Mouse (Mus musculus) MEL (cell line): ENCODE data around the gene Slc4a8. TPM values are rescaled to one million over a fixed set of nuclear protein-coding genes. Genes with fewer than 3 reads are reported as not detected.

Experiments
- DNase-seq: peaks from one replicate; pipeline ENCODE4 v3.0.0; 2011; ENCODE audit warnings: low read depth, low spot score
- H3K27ac ChIP-seq: 2 replicates; pipeline ENCODE4 v1.5.1; 2012; ENCODE audit warnings: low read depth, mild to moderate bottlenecking, control low read depth, low read length, moderate library complexity; ENCODE audit not compliant: control insufficient read depth
- H3K27me3 ChIP-seq, 2 experiments: fragments of 150-350 bp in 1 of 2; sonication (generic) in 1 of 2; 2 replicates each; pipeline ENCODE4 v1.6.1; 2012; ENCODE audit warnings: low read length in 2 of 2, mild to moderate bottlenecking in 2 of 2, improper control_type of control experiment in 1 of 2, moderate library complexity in 1 of 2; ENCODE audit not compliant: insufficient read depth in 2 of 2, control insufficient read depth in 1 of 2
- H3K36me3 ChIP-seq, 2 experiments: 2 replicates each; pipeline ENCODE4 v1.6.1; 2012 to 2014; ENCODE audit warnings: low read length in 2 of 2, improper control_type of control experiment in 1 of 2, inconsistent platforms in 1 of 2, mild to moderate bottlenecking in 1 of 2; ENCODE audit not compliant: insufficient read depth in 2 of 2, control insufficient read depth in 1 of 2
- H3K4me1 ChIP-seq, 2 experiments: fragments of 150-350 bp in 1 of 2; sonication (generic) in 1 of 2; 2 replicates each; pipeline ENCODE4 v1.6.1; 2012; ENCODE audit warnings: low read length in 2 of 2, improper control_type of control experiment in 1 of 2, mild to moderate bottlenecking in 1 of 2; ENCODE audit not compliant: insufficient read depth in 2 of 2, control insufficient read depth in 1 of 2
- H3K4me3 ChIP-seq, 2 experiments: fragments of 150-350 bp in 1 of 2; sonication (generic) in 1 of 2; 2 replicates each; pipeline ENCODE4 v1.5.1; 2012; ENCODE audit warnings: low read depth in 2 of 2, low read length in 2 of 2, mild to moderate bottlenecking in 2 of 2, moderate library complexity in 2 of 2, control low read depth in 1 of 2, improper control_type of control experiment in 1 of 2; ENCODE audit not compliant: control insufficient read depth in 1 of 2, insufficient read depth in 1 of 2
- H3K79me2 ChIP-seq: 2 replicates; pipeline ENCODE4 v1.6.1; 2012; ENCODE audit warnings: mild to moderate bottlenecking, low read length, moderate library complexity; ENCODE audit not compliant: control insufficient read depth, poor library complexity, insufficient read depth
- H3K9ac ChIP-seq: 2 replicates; pipeline ENCODE4 v1.6.1; 2012; ENCODE audit warnings: low read depth, mild to moderate bottlenecking, control low read depth, low read length, moderate library complexity; ENCODE audit not compliant: control insufficient read depth, poor library complexity, severe bottlenecking
- H3K9me3 ChIP-seq: fragments of 150-350 bp; sonication (generic); replicated peaks from 2 replicates; pipeline ENCODE4 v1.6.1; 2012; ENCODE audit warnings: mild to moderate bottlenecking, low read length, improper control_type of control experiment, moderate library complexity; ENCODE audit not compliant: insufficient read depth
- BHLHE40 ChIP-seq: IDR thresholded peaks from 2 replicates; pipeline ENCODE4 v1.6.1; 2012; ENCODE audit warnings: low read depth, mild to moderate bottlenecking, inconsistent platforms, low read length, improper control_type of control experiment, borderline replicate concordance
- CHD2 ChIP-seq: IDR thresholded peaks from 2 replicates; pipeline ENCODE4 v1.6.1; 2011; ENCODE audit warnings: low read length, improper control_type of control experiment
- E2F4 ChIP-seq: IDR thresholded peaks from 2 replicates; pipeline ENCODE4 v1.6.1; 2011; ENCODE audit warnings: low read depth, low read length, improper control_type of control experiment, borderline replicate concordance
- ELF1 ChIP-seq: IDR thresholded peaks from 2 replicates; pipeline ENCODE4 v1.6.1; 2014; ENCODE audit warnings: low read depth, mild to moderate bottlenecking, inconsistent platforms, low read length, improper control_type of control experiment, moderate library complexity
- EP300 ChIP-seq, 2 experiments: IDR thresholded peaks; 2 replicates each; pipeline ENCODE4 v1.6.1; 2011; ENCODE audit warnings: improper control_type of control experiment in 2 of 2, low read length in 2 of 2, low read depth in 1 of 2, mild to moderate bottlenecking in 1 of 2
- GABPA ChIP-seq: IDR thresholded peaks from 2 replicates; pipeline ENCODE4 v1.6.1; 2012; ENCODE audit warnings: low read depth, mild to moderate bottlenecking, inconsistent platforms, low read length, improper control_type of control experiment, moderate library complexity
- GATA1 ChIP-seq: IDR thresholded peaks from 2 replicates; pipeline ENCODE4 v1.6.1; 2011; ENCODE audit warnings: low read depth, low read length, improper control_type of control experiment
- HCFC1 ChIP-seq: IDR thresholded peaks from 2 replicates; pipeline ENCODE4 v1.6.1; 2012; ENCODE audit warnings: low read depth, mild to moderate bottlenecking, inconsistent platforms, low read length, improper control_type of control experiment, moderate library complexity
- KAT2A ChIP-seq: conservative IDR thresholded peaks from 2 replicates; pipeline ENCODE4 v1.6.1; 2012; ENCODE audit warnings: low read depth, low read length, improper control_type of control experiment, inconsistent platforms
- MYB ChIP-seq: IDR thresholded peaks from 2 replicates; pipeline ENCODE4 v1.6.1; 2011; ENCODE audit warnings: mild to moderate bottlenecking, low read depth, low read length, improper control_type of control experiment
- NRF1 ChIP-seq: IDR thresholded peaks from 2 replicates; pipeline ENCODE4 v1.6.1; 2014; ENCODE audit warnings: low read depth, mild to moderate bottlenecking, inconsistent platforms, low read length, improper control_type of control experiment, moderate library complexity; ENCODE audit not compliant: poor library complexity, insufficient read depth, severe bottlenecking
- RCOR1 ChIP-seq: IDR thresholded peaks from 2 replicates; pipeline ENCODE4 v1.6.1; 2012; ENCODE audit warnings: low read depth, mild to moderate bottlenecking, inconsistent platforms, low read length, improper control_type of control experiment
- SIN3A ChIP-seq: IDR thresholded peaks from 2 replicates; pipeline ENCODE4 v1.6.1; 2012; ENCODE audit warnings: low read length, improper control_type of control experiment, inconsistent platforms
- SMC3 ChIP-seq: IDR thresholded peaks from 2 replicates; pipeline ENCODE4 v1.6.1; 2011; ENCODE audit warnings: low read depth, low read length, improper control_type of control experiment
- TAL1 ChIP-seq: IDR thresholded peaks from 2 replicates; pipeline ENCODE4 v1.6.1; 2012; ENCODE audit warnings: mild to moderate bottlenecking, inconsistent platforms, low read length, moderate library complexity, mixed read lengths
- TBP ChIP-seq: IDR thresholded peaks from 2 replicates; pipeline ENCODE4 v1.8.0; 2011; ENCODE audit warnings: low read depth, low read length, improper control_type of control experiment
- USF1 ChIP-seq: IDR thresholded peaks from 2 replicates; pipeline ENCODE4 v1.6.1; 2014; ENCODE audit warnings: low read depth, mild to moderate bottlenecking, inconsistent platforms, low read length, improper control_type of control experiment, moderate library complexity
- USF2 ChIP-seq, 2 experiments: IDR thresholded peaks; 2 replicates each; pipeline ENCODE4 v1.6.1; 2011 to 2012; ENCODE audit warnings: improper control_type of control experiment in 2 of 2, low read length in 2 of 2, borderline replicate concordance in 1 of 2, inconsistent platforms in 1 of 2, low read depth in 1 of 2, mild to moderate bottlenecking in 1 of 2; ENCODE audit not compliant: insufficient read depth in 1 of 2
- ZC3H11A ChIP-seq: IDR thresholded peaks from 2 replicates; pipeline ENCODE4 v1.6.1; 2012; ENCODE audit warnings: low read depth, mild to moderate bottlenecking, inconsistent platforms, low read length, improper control_type of control experiment
- ZMIZ1 ChIP-seq: IDR thresholded peaks from 2 replicates; pipeline ENCODE4 v1.6.1; 2012; ENCODE audit warnings: low read depth, mild to moderate bottlenecking, inconsistent platforms, low read length, improper control_type of control experiment, moderate library complexity
- ZNF384 ChIP-seq: IDR thresholded peaks from 2 replicates; pipeline ENCODE4 v1.6.1; 2012; ENCODE audit warnings: low read depth, mild to moderate bottlenecking, inconsistent platforms, low read length, improper control_type of control experiment
- polyA plus RNA-seq, 2 experiments: library from polyadenylated mRNA; stranded (reverse) in 1 of 2; unstranded in 1 of 2; fragments of >175 nt in 1 of 2; fragments of >200 nt in 1 of 2; gene quantifications; 2 replicates each; pipeline versions ENCODE4 v1.2.1 to v1.2.4; 2012; ENCODE audit warnings: low replicate concordance in 2 of 2, low read depth in 1 of 2; ENCODE audit not compliant: insufficient read length in 2 of 2, insufficient read depth in 1 of 2, missing spikeins in 1 of 2
- total RNA-seq: library from RNA; depleted of rRNA; stranded (reverse); fragments of 300-350 nt; gene quantifications from 2 replicates; pipeline ENCODE4 v1.2.3, GENCODE M21; 2012

Gene Slc4a8
- total and polyA plus RNA-seq, 3 experiments = 0.35 to 2.5 TPM; not detected in 1

GRCm38 (mm10) chr15:100764163-100764951 is 2.8 kb downstream of the Slc4a8 start:
- H3K36me3 ChIP-seq = peaks cover 0 to 6% of the 10 kb centered on the region in 2 experiments; a peak in 2 of 4 replicates
- H3K4me3 ChIP-seq = no peak overlapping the region
- no peak for TF ChIP-seq E2F4
- no peak for TF ChIP-seq ZMIZ1
- no peak for TF ChIP-seq GABPA
- no peak for TF ChIP-seq BHLHE40
- TF ChIP-seq NRF1 = no peak
- TF ChIP-seq SIN3A = no peak
- no peak for TF ChIP-seq KAT2A
- TF ChIP-seq RCOR1 = no peak
- no peak for TF ChIP-seq MYB
- TF ChIP-seq GATA1 = no peak
- no peak for TF ChIP-seq CHD2
- no peak for TF ChIP-seq SMC3
- TF ChIP-seq, all 39 proteins: peak for 0

GRCm38 (mm10) chr15:100766826-100767225 is 5.3 kb downstream of the Slc4a8 start:
- H3K79me2 ChIP-seq = no peaks in the 10 kb centered on the region
- H3K9ac ChIP-seq = no peak overlapping the region
- H3K4me3 ChIP-seq = no peak overlapping the region
- H3K9me3 ChIP-seq = no peaks in the 10 kb centered on the region
- DNase-seq = no peak
- H3K27ac ChIP-seq = no peak overlapping the region
- H3K27me3 ChIP-seq = peaks cover 0 to 3% of the 10 kb centered on the region in 2 experiments; a peak in 2 of 4 replicates
- H3K36me3 ChIP-seq = no peaks in the 10 kb centered on the region
- H3K4me1 ChIP-seq = peaks cover 0 to 5% of the 10 kb centered on the region in 2 experiments; a peak in 3 of 4 replicates
- no peak for TF ChIP-seq HCFC1
- TF ChIP-seq ZC3H11A = no peak
- TF ChIP-seq E2F4 = no peak
- no peak for TF ChIP-seq KAT2A
- TF ChIP-seq SIN3A = no peak
- TF ChIP-seq ZNF384 = no peak
- no peak for TF ChIP-seq EP300 (IDR thresholded peaks at IDR 0.05; ENCODE audit: low read depth in 1 of 2, low read length in 2 of 2)
- no peak for TF ChIP-seq SMC3
- TF ChIP-seq USF2 (IDR thresholded peaks at IDR 0.05; ENCODE audit: borderline replicate concordance in 1 of 2, insufficient read depth in 1 of 2, low read depth in 1 of 2, low read length in 2 of 2) = no peak
- TF ChIP-seq ELF1 = no peak
- no peak for TF ChIP-seq GABPA
- TF ChIP-seq CHD2 = no peak
- TF ChIP-seq TAL1 = no peak
- TF ChIP-seq ZMIZ1 = no peak
- TF ChIP-seq USF1 = no peak
- no peak for TF ChIP-seq NRF1
- TF ChIP-seq TBP = no peak

More at GRCm38 (mm10) chr15:100764163-100764951, 2.8 kb downstream of the Slc4a8 start:
- H3K79me2 ChIP-seq = no peaks in the 10 kb centered on the region
- no peak for DNase-seq
- H3K27me3 ChIP-seq = peaks cover 0 to 3% of the 10 kb centered on the region in 2 experiments; a peak in 2 of 4 replicates
- H3K27ac ChIP-seq = no peak overlapping the region
- H3K9me3 ChIP-seq = no peaks in the 10 kb centered on the region
- H3K4me1 ChIP-seq = peaks cover 0 to 2% of the 10 kb centered on the region in 2 experiments; a peak in 3 of 4 replicates
- H3K9ac ChIP-seq = no peak overlapping the region
